Mouse (Mus musculus): ENCODE data around the gene Eif4enif1. TPM values are rescaled to one million over a fixed set of nuclear protein-coding genes. Genes with fewer than 3 reads are reported as not detected.
"Not testable (repeated sequence)": the region's sequence is repeated elsewhere in the genome, so short reads cannot be mapped to it uniquely, and the experiment has no call there.

Gene Eif4enif1
- polyA plus RNA-seq, 1 experiment from 2014 or later, result 48.2 TPM

- not testable (repeated sequence) for H3K4me3 ChIP-seq; H3K9ac ChIP-seq; ATAC-seq (ENCODE audit: borderline replicate concordance, extremely low read depth, low FRiP score, low TSS enrichment); H3K4me1 ChIP-seq; H3K4me2 ChIP-seq; H3K9me3 ChIP-seq; H3K36me3 ChIP-seq; H3K27ac ChIP-seq; H3K27me3 ChIP-seq
- WGBS, result 98% methylated on average over 5 of the region's 7 CpGs
These were observed 1.6 kb upstream of the Eif4enif1 start for GRCm38 (mm10) chr11:3200636-3201035.

- Histone ChIP-seq H3K4me3 (peak overlapping the region; percentile 43), H3K9ac (peak overlapping the region; percentile 1; the same call in 1 of the 2 replicates), H3K4me2 (peak overlapping the region; percentile 25), H3K27ac (no peak overlapping the region), H3K36me3 (peaks cover 17% of the 10 kb centered on the region), H3K27me3 (no peaks in the 10 kb centered on the region), H3K9me3 (no peaks in the 10 kb centered on the region), H3K4me1 (0 out of 2 replicates have a peak, but pooled peaks cover 6% of the 10 kb centered on the region)
- no peak for ATAC-seq (ENCODE audit: borderline replicate concordance, extremely low read depth, low FRiP score, low TSS enrichment)
- WGBS, result 5% methylated on average over 16 of the region's 16 CpGs
These were observed 614 bp upstream of the Eif4enif1 start for GRCm38 (mm10) chr11:3201326-3202230.

DNA sequence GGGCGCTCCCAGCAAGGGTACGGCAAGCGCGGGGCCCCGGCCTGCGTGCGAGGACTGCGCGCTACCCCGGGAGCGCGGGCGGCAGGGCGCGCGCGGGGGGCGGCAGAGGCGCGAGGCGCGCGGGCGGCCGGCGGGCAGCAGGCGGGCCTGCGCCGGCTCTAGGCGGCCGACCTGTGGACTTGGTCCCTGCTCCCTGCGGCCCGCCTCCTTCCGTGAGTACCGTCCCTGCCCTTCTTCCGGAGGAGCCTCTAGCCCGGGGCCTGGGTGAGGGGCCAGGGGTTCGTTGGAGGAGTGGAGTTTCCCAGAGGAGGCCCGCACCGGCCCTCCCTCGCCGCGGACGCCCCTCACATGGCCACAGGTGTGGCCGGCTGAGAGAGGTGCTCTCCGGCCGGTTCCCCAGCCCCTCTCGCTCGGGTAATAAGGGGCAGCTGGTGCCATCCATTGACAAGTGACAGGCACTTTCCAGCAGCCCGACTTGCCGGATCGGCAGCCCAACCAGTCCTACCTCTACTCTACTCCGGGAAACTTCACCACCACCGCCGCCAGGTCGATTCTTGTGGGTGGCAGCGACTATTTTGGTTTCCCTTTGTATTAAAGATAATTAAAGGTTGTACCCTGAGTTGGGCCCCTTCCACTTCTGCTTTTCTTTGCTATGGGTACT, 719 bp downstream of the Eif4enif1 start:
- Histone ChIP-seq H3K4me1 (0 out of 2 replicates have a peak, but pooled peaks cover 6% of the 10 kb centered on the region), H3K9ac (peak overlapping the region; percentile 39), H3K27ac (peak overlapping the region; percentile 12), H3K36me3 (peaks cover 30% of the 10 kb centered on the region), H3K27me3 (no peaks in the 10 kb centered on the region), H3K4me2 (peak overlapping the region; percentile 35), H3K9me3 (no peaks in the 10 kb centered on the region), H3K4me3 (peak overlapping the region; percentile 43)
- WGBS, result under 1% methylated on average over 42 of the region's 57 CpGs
- ATAC-seq (ENCODE audit: borderline replicate concordance, extremely low read depth, low FRiP score, low TSS enrichment), result peak; percentile 10

DNA sequence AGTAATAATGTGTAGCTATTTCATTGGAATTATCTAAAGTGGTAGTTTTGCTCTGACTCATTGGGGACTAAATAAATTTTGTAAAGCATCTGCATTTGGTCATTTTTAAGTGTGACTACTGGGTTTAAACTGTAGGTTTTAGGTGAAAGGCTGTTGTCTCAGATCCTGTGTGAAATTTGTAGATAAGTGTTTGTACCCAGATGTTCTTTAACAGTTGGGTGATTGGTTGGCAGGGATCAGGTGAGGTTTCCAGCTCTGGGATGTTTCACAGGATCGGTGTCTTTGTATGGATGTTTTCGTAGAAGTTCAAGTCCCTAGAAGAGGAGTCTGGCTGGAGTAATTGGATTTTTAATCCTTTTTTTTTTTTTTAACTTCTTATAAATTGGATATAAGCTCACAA, 1.6 kb downstream of the Eif4enif1 start:
- Histone ChIP-seq H3K4me3 (peak overlapping the region; percentile 43), H3K4me1 (0 out of 2 replicates have a peak, but pooled peaks cover 6% of the 10 kb centered on the region), H3K9me3 (no peaks in the 10 kb centered on the region), H3K9ac (no peak overlapping the region), H3K27me3 (no peaks in the 10 kb centered on the region), H3K27ac (no peak overlapping the region), H3K4me2 (peak overlapping the region; percentile 35; the same call in 1 of the 2 replicates), H3K36me3 (peaks cover 36% of the 10 kb centered on the region)
- no peak for ATAC-seq (ENCODE audit: borderline replicate concordance, extremely low read depth, low FRiP score, low TSS enrichment)
- 75% methylated on average over 2 of the region's 2 CpGs for WGBS

DNA sequence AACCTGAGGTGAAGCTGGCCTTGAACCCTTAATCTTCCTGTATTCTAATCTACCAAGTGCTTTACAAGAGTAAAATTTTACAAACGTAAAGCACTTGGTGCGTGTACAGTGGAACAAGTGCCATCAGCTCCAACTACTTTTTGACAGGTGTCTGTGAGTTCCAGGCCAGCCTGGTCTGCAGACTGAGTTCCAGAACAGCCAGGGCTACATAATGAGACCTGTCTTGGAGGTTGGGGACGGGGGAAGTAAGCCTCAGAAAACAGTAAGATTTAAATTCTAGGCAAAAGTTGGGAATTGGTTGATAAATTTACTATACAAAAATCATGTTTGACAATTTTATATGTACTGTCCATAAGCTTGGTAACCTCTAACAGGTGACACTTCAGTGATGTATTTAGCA, 3.0 kb downstream of the Eif4enif1 start:
- Histone ChIP-seq H3K36me3 (peaks cover 42% of the 10 kb centered on the region), H3K9me3 (no peaks in the 10 kb centered on the region), H3K9ac (no peak overlapping the region), H3K27me3 (no peaks in the 10 kb centered on the region), H3K4me1 (0 out of 2 replicates have a peak, but pooled peaks cover 6% of the 10 kb centered on the region), H3K27ac (no peak overlapping the region), H3K4me3 (no peak overlapping the region), H3K4me2 (no peak overlapping the region)
- WGBS, result 83% methylated on average over 3 of the region's 3 CpGs
- ATAC-seq (ENCODE audit: borderline replicate concordance, extremely low read depth, low FRiP score, low TSS enrichment), result no peak

DNA sequence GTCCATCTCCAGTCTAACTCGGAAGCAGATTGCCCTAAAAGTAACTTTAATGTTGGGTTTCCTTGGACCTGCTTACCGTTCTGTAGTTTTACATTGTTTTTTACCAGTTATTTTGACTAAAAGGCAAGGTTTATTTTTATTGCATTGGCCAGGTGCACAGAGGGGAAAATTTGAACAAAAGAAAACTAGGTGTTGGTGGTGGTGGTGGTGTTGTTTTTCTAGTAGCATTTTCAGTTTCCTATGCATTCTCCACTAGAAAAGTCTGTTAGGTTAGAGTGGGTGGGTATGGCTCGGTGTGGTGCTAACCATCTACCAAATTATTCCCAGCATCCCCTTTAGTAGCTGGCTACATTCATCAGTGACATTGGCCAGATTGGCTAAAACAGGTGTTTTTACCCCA, 4.6 kb downstream of the Eif4enif1 start:
- Histone ChIP-seq H3K36me3 (peaks cover 49% of the 10 kb centered on the region), H3K27me3 (no peaks in the 10 kb centered on the region), H3K4me1 (0 out of 2 replicates have a peak, but pooled peaks cover 6% of the 10 kb centered on the region), H3K9ac (no peak overlapping the region), H3K9me3 (no peaks in the 10 kb centered on the region), H3K4me3 (no peak overlapping the region), H3K27ac (no peak overlapping the region), H3K4me2 (no peak overlapping the region)
- ATAC-seq (ENCODE audit: borderline replicate concordance, extremely low read depth, low FRiP score, low TSS enrichment), result no peak
- 93% methylated on average over 3 of the region's 3 CpGs for WGBS

- no peak overlapping the region for H3K9ac ChIP-seq
- H3K27me3 ChIP-seq, result no peaks in the 10 kb centered on the region
- no peak overlapping the region for H3K4me2 ChIP-seq
- H3K9me3 ChIP-seq, result no peaks in the 10 kb centered on the region
- H3K4me1 ChIP-seq, result no peaks in the 10 kb centered on the region
- WGBS, result 68% methylated on average over 1 of the region's 1 CpGs
- H3K27ac ChIP-seq, result no peak overlapping the region
- no peak for ATAC-seq (ENCODE audit: borderline replicate concordance, extremely low read depth, low FRiP score, low TSS enrichment)
- peaks cover 68% of the 10 kb centered on the region for H3K36me3 ChIP-seq
- H3K4me3 ChIP-seq, result no peak overlapping the region
These were observed 10.3 kb downstream of the Eif4enif1 start for GRCm38 (mm10) chr11:3212526-3212925.

DNA sequence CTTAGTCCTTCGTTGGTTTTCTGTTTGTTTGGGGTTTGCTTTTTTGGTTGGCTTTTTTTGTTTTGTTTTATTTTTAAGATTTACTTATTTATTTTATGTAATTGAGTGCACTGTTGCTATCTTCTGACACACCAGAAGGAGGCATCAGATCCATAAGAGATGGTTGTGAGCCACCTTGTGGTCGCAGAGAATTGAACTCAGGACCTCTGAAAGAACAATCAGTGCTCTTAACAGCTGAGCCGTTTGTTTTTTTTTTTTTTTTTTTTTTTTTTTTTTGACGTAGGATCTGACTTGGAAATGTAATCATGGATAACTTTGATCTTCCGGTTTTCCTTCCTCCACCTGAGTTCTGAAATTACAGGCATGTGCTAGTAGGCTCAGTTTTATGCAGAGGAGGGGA, 20.9 kb downstream of the Eif4enif1 start:
- Histone ChIP-seq H3K9me3 (no peaks in the 10 kb centered on the region), H3K36me3 (peaks cover 79% of the 10 kb centered on the region), H3K27ac (no peak overlapping the region), H3K4me2 (no peak overlapping the region), H3K4me3 (no peak overlapping the region), H3K27me3 (no peaks in the 10 kb centered on the region), H3K4me1 (no peaks in the 10 kb centered on the region), H3K9ac (no peak overlapping the region)
- no peak for ATAC-seq (ENCODE audit: borderline replicate concordance, extremely low read depth, low FRiP score, low TSS enrichment)
- 57% methylated on average over 5 of the region's 5 CpGs for WGBS

GRCm38 (mm10) chr11:3227113-3227512, 24.9 kb downstream of the Eif4enif1 start:
- Histone ChIP-seq H3K27me3 (no peaks in the 10 kb centered on the region), H3K4me1 (no peaks in the 10 kb centered on the region), H3K9ac (no peak overlapping the region), H3K9me3 (no peaks in the 10 kb centered on the region), H3K4me2 (no peak overlapping the region), H3K27ac (no peak overlapping the region), H3K36me3 (peaks cover 80% of the 10 kb centered on the region), H3K4me3 (no peak overlapping the region)
- WGBS, result 85% methylated on average over 3 of the region's 3 CpGs
- no peak for ATAC-seq (ENCODE audit: borderline replicate concordance, extremely low read depth, low FRiP score, low TSS enrichment)

- no peak for ATAC-seq (ENCODE audit: borderline replicate concordance, extremely low read depth, low FRiP score, low TSS enrichment)
- H3K36me3 ChIP-seq, result peaks cover 73% of the 10 kb centered on the region
These were observed 30.1 kb downstream of the Eif4enif1 start for GRCm38 (mm10) chr11:3232248-3232647.

GRCm38 (mm10) chr11:3233704-3234103, 31.5 kb downstream of the Eif4enif1 start:
- no peak overlapping the region for H3K4me3 ChIP-seq
- H3K4me2 ChIP-seq, result no peak overlapping the region
- H3K27ac ChIP-seq, result no peak overlapping the region
- H3K9me3 ChIP-seq, result no peaks in the 10 kb centered on the region
- ATAC-seq (ENCODE audit: borderline replicate concordance, extremely low read depth, low FRiP score, low TSS enrichment), result no peak
- peaks cover 78% of the 10 kb centered on the region for H3K36me3 ChIP-seq
- no peaks in the 10 kb centered on the region for H3K4me1 ChIP-seq
- 88% methylated on average over 4 of the region's 4 CpGs for WGBS
- H3K9ac ChIP-seq, result no peak overlapping the region
- no peaks in the 10 kb centered on the region for H3K27me3 ChIP-seq

More at GRCm38 (mm10) chr11:3232248-3232647, 30.1 kb downstream of the Eif4enif1 start:
- no peak overlapping the region for H3K4me3 ChIP-seq
- H3K4me1 ChIP-seq, result no peaks in the 10 kb centered on the region
- no peak overlapping the region for H3K4me2 ChIP-seq
- no peaks in the 10 kb centered on the region for H3K27me3 ChIP-seq
- no peak overlapping the region for H3K27ac ChIP-seq
- no peaks in the 10 kb centered on the region for H3K9me3 ChIP-seq
- WGBS, result 84% methylated on average over 3 of the region's 3 CpGs
- H3K9ac ChIP-seq, result no peak overlapping the region

GRCm38 (mm10) chr11:3235277-3235676, 33.1 kb downstream of the Eif4enif1 start:
- no peak overlapping the region for H3K4me2 ChIP-seq
- WGBS, result 83% methylated on average over 5 of the region's 5 CpGs

More at GRCm38 (mm10) chr11:3235277-3235676, 33.1 kb downstream of the Eif4enif1 start:
- Histone ChIP-seq H3K4me3 (no peak overlapping the region), H3K27ac (no peak overlapping the region), H3K9me3 (no peaks in the 10 kb centered on the region), H3K27me3 (no peaks in the 10 kb centered on the region), H3K9ac (no peak overlapping the region), H3K4me1 (no peaks in the 10 kb centered on the region), H3K36me3 (peaks cover 78% of the 10 kb centered on the region)
- no peak for ATAC-seq (ENCODE audit: borderline replicate concordance, extremely low read depth, low FRiP score, low TSS enrichment)
